ENCODE assay signal across 16 mouse cellular contexts in the genomic region with DNA sequence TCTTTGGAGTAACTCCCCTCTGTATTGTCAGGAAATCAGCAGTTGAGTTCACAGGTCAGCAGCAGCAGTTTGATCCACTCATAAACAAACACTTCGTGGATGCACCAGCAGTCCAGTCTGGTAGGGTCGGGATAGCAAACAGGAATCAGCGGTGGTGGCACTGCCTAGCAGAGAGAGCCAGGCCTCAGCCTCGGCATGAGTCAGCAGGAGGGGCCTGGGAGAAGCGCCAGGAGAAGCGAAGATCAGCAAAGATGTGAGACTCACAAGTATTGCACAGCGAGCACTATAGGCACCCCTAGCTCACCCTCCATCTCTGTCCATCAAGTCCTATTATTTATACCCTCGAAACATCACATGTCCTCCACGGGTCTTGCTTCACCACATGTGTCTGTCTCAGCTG. TPM values are rescaled to one million over a fixed set of nuclear protein-coding genes. Genes with fewer than 3 reads are reported as not detected.
"Had no signal": no experiment of that assay in that cellular context is flagged by ENCODE, and none has a peak within 500 bp of the region (broad histone marks: within the 10 kb centered on the region; RNA-seq: fewer than 3 reads in every experiment).

No protein-coding gene starts in this region.

- DNase-seq: kidney, postnatal 10 days; kidney, postnatal 36 days; left cerebral cortex, postnatal 4 days; liver, embryonic 13.5 days; lung, adult 2 months; lung, postnatal 14 days; lung, postnatal 4 days; midbrain, embryonic 14.5 days; retina, postnatal 1 day; right cerebral cortex, postnatal 25 days; spleen, adult 18-20 months; thymus, adult 18-20 months; thymus, postnatal 36 days had no signal

RNA-seq across cellular contexts. Expression of a gene that starts 5.1 kb away (rescaled TPM):
- total RNA-seq: megakaryocyte progenitor cell, adult 5-6 weeks; megakaryocyte-erythroid progenitor cell, adult 5-6 weeks; neutrophil, adult 5-6 weeks had no signal
